Mouse (Mus musculus): Measurements from ENCODE around the gene Sec23b. TPM values are rescaled to one million over a fixed set of nuclear protein-coding genes. Genes with fewer than 3 reads are reported as not detected.
"Not testable (repeated sequence)": the region's sequence is repeated elsewhere in the genome, so short reads cannot be mapped to it uniquely, and the experiment has no call there.

The Sec23b gene
- total and polyA plus RNA-seq, 2 experiments from 2014 or later, result 61.5 to 85.9 TPM

- no peaks in the 10 kb centered on the region for H3K27me3 ChIP-seq (ENCODE audit: insufficient read depth, low read length)
- peak within 1 kb of the TSS; percentile 67 for H3K4me2 ChIP-seq (ENCODE audit: low read depth, low read length)
- H3K9ac ChIP-seq (replicated peaks; ENCODE audit: low read length), result peak within 1 kb of the TSS; percentile 74
- WGBS, result under 1% methylated on average over 17 of the region's 17 CpGs
- H3K36me3 ChIP-seq (ENCODE audit: insufficient read depth, low read length), result peaks cover 18% of the 10 kb centered on the region
- DNase-seq (ENCODE audit: low spot score) (peak; percentile 91), ATAC-seq (peak; percentile 96)
- peak within 1 kb of the TSS; percentile 80 for H3K27ac ChIP-seq
- no peaks in the 10 kb centered on the region; the same call in 1 of the 2 replicates for H3K4me1 ChIP-seq (ENCODE audit: insufficient read depth, low read length)
- no peaks in the 10 kb centered on the region for H3K9me3 ChIP-seq (ENCODE audit: low read length)
- H3K4me3 ChIP-seq (ENCODE audit: low read length), result peak within 1 kb of the TSS; percentile 58
- TF ChIP-seq CTCF (IDR thresholded peaks at IDR 0.05; ENCODE audit: low read depth), result no peak
Observed at GRCm38 (mm10) chr2:144550529-144550928, 5.5 kb upstream of the Sec23b start, which contains the start of gene Rbbp9. Gene Rbbp9 (minus strand): TSS chr2:144550869.

GRCm38 (mm10) chr2:144553905-144554304 is 2.1 kb upstream of the Sec23b start:
- TF ChIP-seq CTCF (IDR thresholded peaks at IDR 0.05; ENCODE audit: low read depth), result no peak
- no peak overlapping the region for H3K4me2 ChIP-seq (ENCODE audit: low read depth, low read length)
- H3K27ac ChIP-seq, result no peak overlapping the region
- H3K9me3 ChIP-seq (ENCODE audit: low read length), result no peaks in the 10 kb centered on the region
- 94% methylated on average over 3 of the region's 3 CpGs for WGBS
- H3K4me3 ChIP-seq (ENCODE audit: low read length), result no peak overlapping the region
- DNase-seq (ENCODE audit: low spot score) (no peak), ATAC-seq (no peak)
- H3K36me3 ChIP-seq (ENCODE audit: insufficient read depth, low read length), result no peaks in the 10 kb centered on the region
- no peaks in the 10 kb centered on the region for H3K27me3 ChIP-seq (ENCODE audit: insufficient read depth, low read length)
- peaks cover 6% of the 10 kb centered on the region for H3K4me1 ChIP-seq (ENCODE audit: insufficient read depth, low read length)
- no peak overlapping the region for H3K9ac ChIP-seq (replicated peaks; ENCODE audit: low read length)

GRCm38 (mm10) chr2:144555286-144555819 is 676 bp upstream of the Sec23b start:
- Histone ChIP-seq H3K9me3 (ENCODE audit: low read length) (no peaks in the 10 kb centered on the region), H3K36me3 (ENCODE audit: insufficient read depth, low read length) (no peaks in the 10 kb centered on the region), H3K9ac (replicated peaks; ENCODE audit: low read length) (peak overlapping the region; percentile 58), H3K4me1 (ENCODE audit: insufficient read depth, low read length) (peaks cover 6% of the 10 kb centered on the region), H3K27ac (peak overlapping the region; percentile 90), H3K27me3 (ENCODE audit: insufficient read depth, low read length) (no peaks in the 10 kb centered on the region), H3K4me3 (ENCODE audit: low read length) (peak overlapping the region; percentile 83), H3K4me2 (ENCODE audit: low read depth, low read length) (peak overlapping the region; percentile 81)
- no peak for TF ChIP-seq CTCF (IDR thresholded peaks at IDR 0.05; ENCODE audit: low read depth)
- 2% methylated on average over 14 of the region's 14 CpGs for WGBS
- DNase-seq (ENCODE audit: low spot score) (peak; percentile 5), ATAC-seq (no peak)

DNA sequence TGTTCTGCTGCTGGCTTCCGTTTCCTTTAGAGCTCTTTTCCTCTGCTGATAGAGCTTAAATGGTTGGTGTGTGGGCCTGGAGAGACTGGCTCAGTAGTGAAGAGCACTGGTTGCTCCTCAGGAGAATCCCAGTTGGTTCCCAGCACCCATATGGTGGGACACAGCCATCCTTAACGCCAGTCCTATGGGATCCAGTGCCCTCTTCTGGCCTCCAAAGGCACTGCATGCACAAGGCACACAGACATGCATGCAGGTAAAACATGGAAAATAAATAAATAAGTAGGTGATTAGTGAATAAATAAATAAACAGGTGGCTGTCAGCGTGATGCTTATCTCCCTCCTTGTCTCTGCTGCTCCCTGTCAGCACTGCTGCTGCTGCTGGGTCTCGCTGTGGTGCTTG is 32.7 kb downstream of the Sec23b start:
- no peaks in the 10 kb centered on the region for H3K9me3 ChIP-seq (ENCODE audit: low read length)
- ATAC-seq, result no peak
- WGBS, result 82% methylated on average over 4 of the region's 4 CpGs

GRCm38 (mm10) chr2:144593036-144593435 is 37.0 kb downstream of the Sec23b start:
- H3K4me2 ChIP-seq (ENCODE audit: low read depth, low read length); DNase-seq (ENCODE audit: low spot score); H3K4me3 ChIP-seq (ENCODE audit: low read length); ATAC-seq; H3K4me1 ChIP-seq (ENCODE audit: insufficient read depth, low read length); H3K27me3 ChIP-seq (ENCODE audit: insufficient read depth, low read length); H3K36me3 ChIP-seq (ENCODE audit: insufficient read depth, low read length); H3K9ac ChIP-seq (replicated peaks; ENCODE audit: low read length); H3K27ac ChIP-seq; H3K9me3 ChIP-seq (ENCODE audit: low read length): not testable (repeated sequence)
- 67% methylated on average over 8 of the region's 8 CpGs for WGBS

More for the DNA sequence above, 32.7 kb downstream of the Sec23b start:
- H3K27me3 ChIP-seq (ENCODE audit: insufficient read depth, low read length), result no peaks in the 10 kb centered on the region
- no peak for DNase-seq (ENCODE audit: low spot score)
- peak; percentile 43 for TF ChIP-seq CTCF (IDR thresholded peaks at IDR 0.05; ENCODE audit: low read depth)
- H3K4me1 ChIP-seq (ENCODE audit: insufficient read depth, low read length), result no peaks in the 10 kb centered on the region
- no peak overlapping the region for H3K4me2 ChIP-seq (ENCODE audit: low read depth, low read length)
- peaks cover 42% of the 10 kb centered on the region for H3K36me3 ChIP-seq (ENCODE audit: insufficient read depth, low read length)
- no peak overlapping the region for H3K27ac ChIP-seq
- H3K9ac ChIP-seq (replicated peaks; ENCODE audit: low read length), result no peak overlapping the region
- H3K4me3 ChIP-seq (ENCODE audit: low read length), result no peak overlapping the region

GRCm38 (mm10) chr2:144593951-144594651 is 38.1 kb downstream of the Sec23b start, which contains the start of gene Smim26:
Gene Smim26 (plus strand): TSS chr2:144594054.
- WGBS, result 1% methylated on average over 31 of the region's 31 CpGs

DNA sequence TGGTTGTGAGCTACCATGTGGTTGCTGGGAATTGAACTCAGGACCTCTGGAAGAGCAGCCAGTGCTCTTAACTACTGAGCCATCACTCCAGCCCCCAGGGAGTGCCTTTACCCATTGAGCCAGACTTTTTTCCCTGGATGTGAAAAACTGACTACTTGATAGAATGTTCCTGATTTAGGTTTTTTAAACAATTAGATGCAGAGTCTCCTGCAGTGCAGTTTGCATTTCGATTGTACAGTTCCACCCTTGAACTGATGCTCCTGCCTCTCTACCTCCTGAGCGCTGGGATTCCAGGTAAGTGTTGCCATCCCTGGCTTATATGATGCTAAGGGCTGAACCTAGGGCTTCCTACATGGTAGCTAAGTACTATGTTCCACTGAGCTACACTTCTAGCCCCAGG is 42.0 kb downstream of the Sec23b start:
- ATAC-seq (no peak), DNase-seq (ENCODE audit: low spot score) (no peak)
- TF ChIP-seq CTCF (IDR thresholded peaks at IDR 0.05; ENCODE audit: low read depth), result no peak
- 72% methylated on average over 2 of the region's 2 CpGs for WGBS
- H3K4me3 ChIP-seq (ENCODE audit: low read length), result no peak overlapping the region
- no peak overlapping the region for H3K9ac ChIP-seq (replicated peaks; ENCODE audit: low read length)
- H3K27ac ChIP-seq, result no peak overlapping the region
- H3K9me3 ChIP-seq (ENCODE audit: low read length), result no peaks in the 10 kb centered on the region
- no peaks in the 10 kb centered on the region for H3K27me3 ChIP-seq (ENCODE audit: insufficient read depth, low read length)
- H3K36me3 ChIP-seq (ENCODE audit: insufficient read depth, low read length), result no peaks in the 10 kb centered on the region
- no peaks in the 10 kb centered on the region for H3K4me1 ChIP-seq (ENCODE audit: insufficient read depth, low read length)
- H3K4me2 ChIP-seq (ENCODE audit: low read depth, low read length), result no peak overlapping the region

More at GRCm38 (mm10) chr2:144593951-144594651, 38.1 kb downstream of the Sec23b start, which contains the start of gene Smim26:
- peak within 1 kb of the TSS; percentile 58 for H3K9ac ChIP-seq (replicated peaks; ENCODE audit: low read length)
- H3K4me2 ChIP-seq (ENCODE audit: low read depth, low read length), result peak within 1 kb of the TSS; percentile 61
- no peaks in the 10 kb centered on the region for H3K9me3 ChIP-seq (ENCODE audit: low read length)
- ATAC-seq (peak; percentile 96), DNase-seq (ENCODE audit: low spot score) (peak; percentile 91)
- no peaks in the 10 kb centered on the region for H3K4me1 ChIP-seq (ENCODE audit: insufficient read depth, low read length)
- H3K36me3 ChIP-seq (ENCODE audit: insufficient read depth, low read length), result no peaks in the 10 kb centered on the region; the same call in 1 of the 2 replicates
- H3K27me3 ChIP-seq (ENCODE audit: insufficient read depth, low read length), result no peaks in the 10 kb centered on the region
- peak within 1 kb of the TSS; percentile 68 for H3K4me3 ChIP-seq (ENCODE audit: low read length)
- H3K27ac ChIP-seq, result peak within 1 kb of the TSS; percentile 62; the same call in 1 of the 2 replicates
- TF ChIP-seq CTCF (IDR thresholded peaks at IDR 0.05; ENCODE audit: low read depth), result no peak

Data from hindbrain, postnatal 0 days (tissue).